Mouse (Mus musculus) MEL (cell line): Measurements from ENCODE around the gene Nfx1. TPM values are rescaled to one million over a fixed set of nuclear protein-coding genes. Genes with fewer than 3 reads are reported as not detected.
A peak's percentile ranks its signal among the peaks of the same experiment; 100 is the strongest.

Experiments
- DNase-seq: peaks from one replicate; pipeline ENCODE4 v3.0.0; 2011; ENCODE audit warnings: low read depth, low spot score
- H3K27ac ChIP-seq: 2 replicates; pipeline ENCODE4 v1.5.1; 2012; ENCODE audit warnings: low read depth, mild to moderate bottlenecking, control low read depth, low read length, moderate library complexity; ENCODE audit not compliant: control insufficient read depth
- H3K27me3 ChIP-seq, 2 experiments: fragments of 150-350 bp in 1 of 2; sonication (generic) in 1 of 2; 2 replicates each; pipeline ENCODE4 v1.6.1; 2012; ENCODE audit warnings: low read length in 2 of 2, mild to moderate bottlenecking in 2 of 2, improper control_type of control experiment in 1 of 2, moderate library complexity in 1 of 2; ENCODE audit not compliant: insufficient read depth in 2 of 2, control insufficient read depth in 1 of 2
- H3K36me3 ChIP-seq, 2 experiments: 2 replicates each; pipeline ENCODE4 v1.6.1; 2012 to 2014; ENCODE audit warnings: low read length in 2 of 2, improper control_type of control experiment in 1 of 2, inconsistent platforms in 1 of 2, mild to moderate bottlenecking in 1 of 2; ENCODE audit not compliant: insufficient read depth in 2 of 2, control insufficient read depth in 1 of 2
- H3K4me1 ChIP-seq, 2 experiments: fragments of 150-350 bp in 1 of 2; sonication (generic) in 1 of 2; 2 replicates each; pipeline ENCODE4 v1.6.1; 2012; ENCODE audit warnings: low read length in 2 of 2, improper control_type of control experiment in 1 of 2, mild to moderate bottlenecking in 1 of 2; ENCODE audit not compliant: insufficient read depth in 2 of 2, control insufficient read depth in 1 of 2
- H3K4me3 ChIP-seq, 2 experiments: fragments of 150-350 bp in 1 of 2; sonication (generic) in 1 of 2; 2 replicates each; pipeline ENCODE4 v1.5.1; 2012; ENCODE audit warnings: low read depth in 2 of 2, low read length in 2 of 2, mild to moderate bottlenecking in 2 of 2, moderate library complexity in 2 of 2, control low read depth in 1 of 2, improper control_type of control experiment in 1 of 2; ENCODE audit not compliant: control insufficient read depth in 1 of 2, insufficient read depth in 1 of 2
- H3K79me2 ChIP-seq: 2 replicates; pipeline ENCODE4 v1.6.1; 2012; ENCODE audit warnings: mild to moderate bottlenecking, low read length, moderate library complexity; ENCODE audit not compliant: control insufficient read depth, poor library complexity, insufficient read depth
- H3K9ac ChIP-seq: 2 replicates; pipeline ENCODE4 v1.6.1; 2012; ENCODE audit warnings: low read depth, mild to moderate bottlenecking, control low read depth, low read length, moderate library complexity; ENCODE audit not compliant: control insufficient read depth, poor library complexity, severe bottlenecking
- H3K9me3 ChIP-seq: fragments of 150-350 bp; sonication (generic); replicated peaks from 2 replicates; pipeline ENCODE4 v1.6.1; 2012; ENCODE audit warnings: mild to moderate bottlenecking, low read length, improper control_type of control experiment, moderate library complexity; ENCODE audit not compliant: insufficient read depth
- CHD1 ChIP-seq: IDR thresholded peaks from 2 replicates; pipeline ENCODE4 v1.6.1; 2012; ENCODE audit warnings: low read depth, mild to moderate bottlenecking, inconsistent platforms, low read length, improper control_type of control experiment
- CTCF ChIP-seq, 3 experiments: IDR thresholded peaks in 2 of 3; conservative IDR thresholded peaks in 1 of 3; 2 replicates each; pipeline ENCODE4 v1.5.1; 2011 to 2012; ENCODE audit warnings: low read length in 3 of 3, low read depth in 2 of 3, mild to moderate bottlenecking in 2 of 3, improper control_type of control experiment in 1 of 3, inconsistent platforms in 1 of 3, mixed read lengths in 1 of 3, moderate library complexity in 1 of 3; ENCODE audit not compliant: control insufficient read depth in 1 of 3, insufficient read depth in 1 of 3, poor library complexity in 1 of 3, severe bottlenecking in 1 of 3
- E2F4 ChIP-seq: IDR thresholded peaks from 2 replicates; pipeline ENCODE4 v1.6.1; 2011; ENCODE audit warnings: low read depth, low read length, improper control_type of control experiment, borderline replicate concordance
- ELF1 ChIP-seq: IDR thresholded peaks from 2 replicates; pipeline ENCODE4 v1.6.1; 2014; ENCODE audit warnings: low read depth, mild to moderate bottlenecking, inconsistent platforms, low read length, improper control_type of control experiment, moderate library complexity
- EP300 ChIP-seq, 2 experiments: IDR thresholded peaks; 2 replicates each; pipeline ENCODE4 v1.6.1; 2011; ENCODE audit warnings: improper control_type of control experiment in 2 of 2, low read length in 2 of 2, low read depth in 1 of 2, mild to moderate bottlenecking in 1 of 2
- GABPA ChIP-seq: IDR thresholded peaks from 2 replicates; pipeline ENCODE4 v1.6.1; 2012; ENCODE audit warnings: low read depth, mild to moderate bottlenecking, inconsistent platforms, low read length, improper control_type of control experiment, moderate library complexity
- GATA1 ChIP-seq: IDR thresholded peaks from 2 replicates; pipeline ENCODE4 v1.6.1; 2011; ENCODE audit warnings: low read depth, low read length, improper control_type of control experiment
- JUND ChIP-seq: IDR thresholded peaks from 2 replicates; pipeline ENCODE4 v1.6.1; 2011; ENCODE audit warnings: low read depth, mild to moderate bottlenecking, improper control_type of control experiment, low read length
- MAFK ChIP-seq: IDR thresholded peaks from 2 replicates; pipeline ENCODE4 v1.6.1; 2011; ENCODE audit warnings: low read depth, mild to moderate bottlenecking, low read length, improper control_type of control experiment, borderline replicate concordance
- MAX ChIP-seq: IDR thresholded peaks from 2 replicates; pipeline ENCODE4 v1.6.1; 2011; ENCODE audit warnings: low read length, improper control_type of control experiment
- MAZ ChIP-seq: IDR thresholded peaks from 2 replicates; pipeline ENCODE4 v1.6.1; 2012; ENCODE audit warnings: low read depth, mild to moderate bottlenecking, inconsistent platforms, low read length, improper control_type of control experiment
- MEF2A ChIP-seq: IDR thresholded peaks from 2 replicates; pipeline ENCODE4 v1.6.1; 2014; ENCODE audit warnings: low read depth, mild to moderate bottlenecking, inconsistent platforms, low read length, improper control_type of control experiment; ENCODE audit not compliant: poor library complexity, insufficient replicate concordance, severe bottlenecking; ENCODE audit errors: extremely low read depth
- MYC ChIP-seq: IDR thresholded peaks from 2 replicates; pipeline ENCODE4 v1.6.1; 2011; ENCODE audit warnings: low read depth, mild to moderate bottlenecking, low read length, improper control_type of control experiment, moderate library complexity
- NELFE ChIP-seq: IDR thresholded peaks from 2 replicates; pipeline ENCODE4 v1.6.1; 2011; ENCODE audit warnings: low read depth, low read length, improper control_type of control experiment
- NRF1 ChIP-seq: IDR thresholded peaks from 2 replicates; pipeline ENCODE4 v1.6.1; 2014; ENCODE audit warnings: low read depth, mild to moderate bottlenecking, inconsistent platforms, low read length, improper control_type of control experiment, moderate library complexity; ENCODE audit not compliant: poor library complexity, insufficient read depth, severe bottlenecking
- RAD21 ChIP-seq: IDR thresholded peaks from 2 replicates; pipeline ENCODE4 v1.6.1; 2011; ENCODE audit warnings: mild to moderate bottlenecking, low read depth, low read length, improper control_type of control experiment
- SMC3 ChIP-seq: IDR thresholded peaks from 2 replicates; pipeline ENCODE4 v1.6.1; 2011; ENCODE audit warnings: low read depth, low read length, improper control_type of control experiment
- USF2 ChIP-seq, 2 experiments: IDR thresholded peaks; 2 replicates each; pipeline ENCODE4 v1.6.1; 2011 to 2012; ENCODE audit warnings: improper control_type of control experiment in 2 of 2, low read length in 2 of 2, borderline replicate concordance in 1 of 2, inconsistent platforms in 1 of 2, low read depth in 1 of 2, mild to moderate bottlenecking in 1 of 2; ENCODE audit not compliant: insufficient read depth in 1 of 2
- ZC3H11A ChIP-seq: IDR thresholded peaks from 2 replicates; pipeline ENCODE4 v1.6.1; 2012; ENCODE audit warnings: low read depth, mild to moderate bottlenecking, inconsistent platforms, low read length, improper control_type of control experiment
- ZMIZ1 ChIP-seq: IDR thresholded peaks from 2 replicates; pipeline ENCODE4 v1.6.1; 2012; ENCODE audit warnings: low read depth, mild to moderate bottlenecking, inconsistent platforms, low read length, improper control_type of control experiment, moderate library complexity
- polyA plus RNA-seq, 2 experiments: library from polyadenylated mRNA; stranded (reverse) in 1 of 2; unstranded in 1 of 2; fragments of >175 nt in 1 of 2; fragments of >200 nt in 1 of 2; gene quantifications; 2 replicates each; pipeline versions ENCODE4 v1.2.1 to v1.2.4; 2012; ENCODE audit warnings: low replicate concordance in 2 of 2, low read depth in 1 of 2; ENCODE audit not compliant: insufficient read length in 2 of 2, insufficient read depth in 1 of 2, missing spikeins in 1 of 2
- total RNA-seq: library from RNA; depleted of rRNA; stranded (reverse); fragments of 300-350 nt; gene quantifications from 2 replicates; pipeline ENCODE4 v1.2.3, GENCODE M21; 2012

Nfx1 gene
- total and polyA plus RNA-seq, 3 experiments: 54.9 to 72.6 TPM; not detected in 1

- TF ChIP-seq GABPA: no peak
- TF ChIP-seq E2F4: no peak
- peak; percentile 79; the same call in 1 of the 2 replicates for TF ChIP-seq MAZ
- TF ChIP-seq ELF1: peak; percentile 99
- TF ChIP-seq EP300 (IDR thresholded peaks at IDR 0.05; ENCODE audit: low read depth in 1 of 2, low read length in 2 of 2): no peak; a peak in 1 of 4 replicates
- TF ChIP-seq NRF1: peak; percentile 99
- TF ChIP-seq GATA1: no peak
- TF ChIP-seq USF2 (IDR thresholded peaks at IDR 0.05; ENCODE audit: borderline replicate concordance in 1 of 2, insufficient read depth in 1 of 2, low read depth in 1 of 2, low read length in 2 of 2): no peak
- no peak for TF ChIP-seq CHD1
- no peak for TF ChIP-seq ZC3H11A
- TF ChIP-seq, all 39 proteins: peak for 17
These were observed 22.5 kb upstream of the Nfx1 start, which contains the start of the genes Bag1 and Chmp5 (continued) for GRCm38 (mm10) chr4:40948160-40948708.

- no peak overlapping the region for H3K9ac ChIP-seq
- peaks cover 5 to 9% of the 10 kb centered on the region in 2 experiments for H3K36me3 ChIP-seq
- DNase-seq: peak; percentile 75
- H3K27me3 ChIP-seq: no peaks in the 10 kb centered on the region
- peaks cover 6% of the 10 kb centered on the region for H3K79me2 ChIP-seq
- no peak overlapping the region for H3K4me3 ChIP-seq
- no peaks in the 10 kb centered on the region for H3K9me3 ChIP-seq
- TF ChIP-seq CTCF (IDR thresholded peaks at IDR 0.05 in 2 of 3, conservative IDR thresholded peaks at IDR 0.05 in 1 of 3; ENCODE audit: control insufficient read depth in 1 of 3, insufficient read depth in 1 of 3, low read depth in 2 of 3, low read length in 3 of 3, poor library complexity in 1 of 3, severe bottlenecking in 1 of 3): peak; percentile 46 to 69 (median 67)
- TF ChIP-seq ZC3H11A: peak; percentile 22; the same call in 1 of the 2 replicates
- no peak for TF ChIP-seq MAFK
- TF ChIP-seq ELF1: no peak
- peak; percentile 53 for TF ChIP-seq SMC3
- TF ChIP-seq GABPA: no peak
- TF ChIP-seq E2F4: no peak
- no peak for TF ChIP-seq NELFE
- TF ChIP-seq JUND: no peak
- peak; percentile 47 for TF ChIP-seq RAD21
- H3K4me1 ChIP-seq: peaks cover 4 to 6% of the 10 kb centered on the region in 2 experiments; a peak in 3 of 4 replicates
- H3K27ac ChIP-seq: no peak overlapping the region
These were observed 17.2 kb upstream of the Nfx1 start for GRCm38 (mm10) chr4:40953521-40953920.

GRCm38 (mm10) chr4:40955942-40956341, 14.8 kb upstream of the Nfx1 start:
- Histone ChIP-seq H3K27me3 (no peaks in the 10 kb centered on the region), H3K4me3 (no peak overlapping the region), H3K27ac (no peak overlapping the region), H3K36me3 (peaks cover 2 to 8% of the 10 kb centered on the region in 2 experiments; a peak in 3 of 4 replicates), H3K79me2 (no peaks in the 10 kb centered on the region), H3K4me1 (no peaks in the 10 kb centered on the region; a peak in 1 of 4 replicates), H3K9me3 (no peaks in the 10 kb centered on the region), H3K9ac (no peak overlapping the region)
- DNase-seq: peak; percentile 38
- no peak for TF ChIP-seq NRF1
- TF ChIP-seq MYC: 0 out of 2 replicates have a peak, but pooled peaks have one; percentile 5
- TF ChIP-seq MAX: no peak
- TF ChIP-seq CTCF (IDR thresholded peaks at IDR 0.05 in 2 of 3, conservative IDR thresholded peaks at IDR 0.05 in 1 of 3; ENCODE audit: control insufficient read depth in 1 of 3, insufficient read depth in 1 of 3, low read depth in 2 of 3, low read length in 3 of 3, poor library complexity in 1 of 3, severe bottlenecking in 1 of 3): no peak
- 0 out of 4 replicates have a peak, but pooled peaks of 1 of the 2 experiments have one; percentile 13 for TF ChIP-seq EP300 (IDR thresholded peaks at IDR 0.05; ENCODE audit: low read depth in 1 of 2, low read length in 2 of 2)
- TF ChIP-seq GABPA: no peak
- no peak for TF ChIP-seq MEF2A
- no peak for TF ChIP-seq MAZ
- no peak for TF ChIP-seq ZMIZ1
